Mouse (Mus musculus): ENCODE data around the gene Amn. TPM values are rescaled to one million over a fixed set of nuclear protein-coding genes. Genes with fewer than 3 reads are reported as not detected.

The Amn gene
- polyA plus RNA-seq, 1 experiment from 2014 or later, result not detected

DNA sequence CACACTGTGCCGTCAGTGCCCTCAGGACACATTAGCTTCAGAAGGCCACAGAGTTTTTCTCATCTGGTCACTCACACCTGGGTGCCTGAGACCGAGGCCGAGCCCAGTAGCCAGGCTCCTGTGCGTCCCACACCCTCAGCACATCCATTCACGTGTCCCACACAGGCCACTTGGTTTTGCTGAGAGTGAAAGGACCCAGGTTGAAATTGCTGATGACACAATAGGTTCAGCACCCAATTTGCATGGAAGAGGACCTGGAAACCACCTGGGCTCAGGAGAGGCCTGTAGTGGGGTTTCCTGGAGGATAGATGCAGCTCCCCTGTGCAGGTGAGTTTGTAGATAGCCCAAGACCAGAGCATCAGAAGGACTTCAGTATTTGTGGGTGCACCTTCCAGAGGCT, 32.5 kb upstream of the Amn start:
- ATAC-seq (ENCODE audit: insufficient read depth, low FRiP score, low TSS enrichment), result no peak
- H3K36me3 ChIP-seq (ENCODE audit: control insufficient read depth, insufficient read depth, low read length), result peaks cover 4% of the 10 kb centered on the region; the same call in 1 of the 2 replicates

DNA sequence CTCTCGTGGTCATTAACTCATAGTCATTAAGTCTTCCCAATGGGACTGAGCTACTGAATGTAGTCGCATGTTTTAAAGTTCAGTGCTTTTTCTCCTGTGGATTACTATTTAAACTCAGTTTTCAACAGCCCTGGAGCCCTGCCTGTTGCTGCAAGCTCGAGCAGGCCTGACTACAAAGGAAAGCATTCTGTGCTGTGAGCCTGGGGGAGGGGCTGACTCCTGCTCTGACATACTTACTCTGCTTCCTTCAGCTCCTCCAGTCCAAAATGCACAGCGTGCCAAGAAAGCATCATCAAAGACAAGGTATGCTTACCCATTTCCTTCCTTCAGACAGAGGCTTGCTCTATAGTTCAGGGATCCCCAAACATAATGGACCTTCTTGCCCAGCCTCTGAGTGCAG, 32.1 kb upstream of the Amn start:
- Histone ChIP-seq H3K4me2 (ENCODE audit: low read depth) (no peak overlapping the region), H3K4me3 (ENCODE audit: low read depth, low read length) (no peak overlapping the region), H3K9ac (ENCODE audit: low read length) (no peak overlapping the region), H3K27me3 (ENCODE audit: control insufficient read depth, insufficient read depth, low read length) (no peaks in the 10 kb centered on the region), H3K27ac (ENCODE audit: low read depth, low read length) (no peak overlapping the region), H3K36me3 (ENCODE audit: control insufficient read depth, insufficient read depth, low read length) (peaks cover 4% of the 10 kb centered on the region; the same call in 1 of the 2 replicates), H3K9me3 (ENCODE audit: control insufficient read depth, low read length) (no peaks in the 10 kb centered on the region), H3K4me1 (ENCODE audit: control insufficient read depth, insufficient read depth, low read length) (no peaks in the 10 kb centered on the region)
- DNase-seq (ENCODE audit: low spot score), result no peak
- no peak for ATAC-seq (ENCODE audit: insufficient read depth, low FRiP score, low TSS enrichment)
- WGBS, result 69% methylated on average over 4 of the region's 4 CpGs

More for the DNA sequence above, 32.5 kb upstream of the Amn start:
- Histone ChIP-seq H3K27me3 (ENCODE audit: control insufficient read depth, insufficient read depth, low read length) (no peaks in the 10 kb centered on the region), H3K9ac (ENCODE audit: low read length) (no peak overlapping the region), H3K4me3 (ENCODE audit: low read depth, low read length) (no peak overlapping the region), H3K4me1 (ENCODE audit: control insufficient read depth, insufficient read depth, low read length) (no peaks in the 10 kb centered on the region), H3K4me2 (ENCODE audit: low read depth) (no peak overlapping the region), H3K9me3 (ENCODE audit: control insufficient read depth, low read length) (no peaks in the 10 kb centered on the region), H3K27ac (ENCODE audit: low read depth, low read length) (no peak overlapping the region)
- WGBS, result 86% methylated on average over 5 of the region's 5 CpGs
- no peak for DNase-seq (ENCODE audit: low spot score)

- Histone ChIP-seq H3K9ac (ENCODE audit: low read length) (no peak overlapping the region), H3K4me1 (ENCODE audit: control insufficient read depth, insufficient read depth, low read length) (no peaks in the 10 kb centered on the region), H3K27me3 (ENCODE audit: control insufficient read depth, insufficient read depth, low read length) (no peaks in the 10 kb centered on the region), H3K4me2 (ENCODE audit: low read depth) (no peak overlapping the region), H3K27ac (ENCODE audit: low read depth, low read length) (no peak overlapping the region), H3K36me3 (ENCODE audit: control insufficient read depth, insufficient read depth, low read length) (peaks cover 4% of the 10 kb centered on the region; the same call in 1 of the 2 replicates), H3K4me3 (ENCODE audit: low read depth, low read length) (no peak overlapping the region), H3K9me3 (ENCODE audit: control insufficient read depth, low read length) (no peaks in the 10 kb centered on the region)
- no peak for ATAC-seq (ENCODE audit: insufficient read depth, low FRiP score, low TSS enrichment)
- WGBS, result 93% methylated on average over 10 of the region's 10 CpGs
- no peak for DNase-seq (ENCODE audit: low spot score)
These were observed 31.0 kb upstream of the Amn start for GRCm38 (mm10) chr12:111239930-111240329.

DNA sequence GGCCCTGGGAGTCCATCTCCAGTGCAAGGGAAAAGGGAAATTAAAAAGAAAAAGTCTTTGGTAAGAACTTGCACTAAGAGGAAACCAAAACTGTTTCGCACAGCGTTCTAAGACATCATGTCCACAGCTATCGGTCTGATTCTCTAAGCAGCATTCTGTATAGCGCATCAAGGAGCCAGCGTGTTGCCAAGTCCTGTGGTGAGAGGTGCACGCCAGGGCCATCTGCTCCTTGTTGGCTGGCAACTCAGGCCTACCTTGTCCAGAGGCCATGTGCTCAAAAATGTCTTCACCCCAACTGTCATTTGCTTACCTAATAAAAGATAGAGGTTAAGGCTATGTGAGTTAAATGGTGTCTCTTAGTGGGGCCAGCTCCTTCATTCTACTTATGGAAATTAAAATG, 29.0 kb upstream of the Amn start:
- Histone ChIP-seq H3K27ac (ENCODE audit: low read depth, low read length) (no peak overlapping the region), H3K36me3 (ENCODE audit: control insufficient read depth, insufficient read depth, low read length) (peaks cover 4% of the 10 kb centered on the region; the same call in 1 of the 2 replicates), H3K4me1 (ENCODE audit: control insufficient read depth, insufficient read depth, low read length) (no peaks in the 10 kb centered on the region), H3K9me3 (ENCODE audit: control insufficient read depth, low read length) (no peaks in the 10 kb centered on the region), H3K27me3 (ENCODE audit: control insufficient read depth, insufficient read depth, low read length) (no peaks in the 10 kb centered on the region), H3K9ac (ENCODE audit: low read length) (no peak overlapping the region), H3K4me3 (ENCODE audit: low read depth, low read length) (no peak overlapping the region), H3K4me2 (ENCODE audit: low read depth) (no peak overlapping the region)
- 93% methylated on average over 6 of the region's 6 CpGs for WGBS
- DNase-seq (ENCODE audit: low spot score), result no peak
- no peak for ATAC-seq (ENCODE audit: insufficient read depth, low FRiP score, low TSS enrichment)

DNA sequence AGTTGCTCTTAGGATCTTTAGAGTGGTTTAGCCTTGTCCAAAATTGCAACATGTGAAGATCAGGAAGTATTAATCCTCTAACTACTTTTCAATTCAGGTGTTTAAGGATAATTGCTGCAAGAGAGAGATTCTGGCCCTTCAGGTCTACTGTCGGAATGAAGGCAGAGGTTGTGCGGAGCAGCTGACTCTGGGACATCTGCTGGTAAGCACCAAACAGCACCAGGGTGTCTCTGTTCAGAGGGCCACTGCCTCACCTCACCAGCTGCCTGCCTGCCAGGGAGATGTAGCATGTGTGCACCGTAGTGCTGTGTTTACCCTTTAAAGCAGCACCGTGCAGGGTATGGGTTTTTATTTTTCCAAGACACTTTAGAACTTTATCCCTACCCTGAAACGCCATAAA, 28.5 kb upstream of the Amn start:
- no peak overlapping the region for H3K27ac ChIP-seq (ENCODE audit: low read depth, low read length)
- H3K4me3 ChIP-seq (ENCODE audit: low read depth, low read length), result no peak overlapping the region
- H3K27me3 ChIP-seq (ENCODE audit: control insufficient read depth, insufficient read depth, low read length), result no peaks in the 10 kb centered on the region
- H3K4me2 ChIP-seq (ENCODE audit: low read depth), result no peak overlapping the region
- no peak overlapping the region for H3K9ac ChIP-seq (ENCODE audit: low read length)
- no peak for ATAC-seq (ENCODE audit: insufficient read depth, low FRiP score, low TSS enrichment)
- no peaks in the 10 kb centered on the region for H3K4me1 ChIP-seq (ENCODE audit: control insufficient read depth, insufficient read depth, low read length)
- peaks cover 4% of the 10 kb centered on the region; the same call in 1 of the 2 replicates for H3K36me3 ChIP-seq (ENCODE audit: control insufficient read depth, insufficient read depth, low read length)
- 86% methylated on average over 5 of the region's 5 CpGs for WGBS
- H3K9me3 ChIP-seq (ENCODE audit: control insufficient read depth, low read length), result no peaks in the 10 kb centered on the region
- no peak for DNase-seq (ENCODE audit: low spot score)

GRCm38 (mm10) chr12:111243733-111244132, 27.2 kb upstream of the Amn start:
- no peaks in the 10 kb centered on the region for H3K4me1 ChIP-seq (ENCODE audit: control insufficient read depth, insufficient read depth, low read length)
- H3K9ac ChIP-seq (ENCODE audit: low read length), result no peak overlapping the region
- no peak overlapping the region for H3K27ac ChIP-seq (ENCODE audit: low read depth, low read length)
- no peaks in the 10 kb centered on the region for H3K9me3 ChIP-seq (ENCODE audit: control insufficient read depth, low read length)
- 96% methylated on average over 12 of the region's 12 CpGs for WGBS
- no peaks in the 10 kb centered on the region for H3K27me3 ChIP-seq (ENCODE audit: control insufficient read depth, insufficient read depth, low read length)
- ATAC-seq (ENCODE audit: insufficient read depth, low FRiP score, low TSS enrichment) (no peak), DNase-seq (ENCODE audit: low spot score) (no peak)
- no peak overlapping the region for H3K4me2 ChIP-seq (ENCODE audit: low read depth)
- H3K4me3 ChIP-seq (ENCODE audit: low read depth, low read length), result no peak overlapping the region
- H3K36me3 ChIP-seq (ENCODE audit: control insufficient read depth, insufficient read depth, low read length), result peaks cover 4% of the 10 kb centered on the region; the same call in 1 of the 2 replicates

DNA sequence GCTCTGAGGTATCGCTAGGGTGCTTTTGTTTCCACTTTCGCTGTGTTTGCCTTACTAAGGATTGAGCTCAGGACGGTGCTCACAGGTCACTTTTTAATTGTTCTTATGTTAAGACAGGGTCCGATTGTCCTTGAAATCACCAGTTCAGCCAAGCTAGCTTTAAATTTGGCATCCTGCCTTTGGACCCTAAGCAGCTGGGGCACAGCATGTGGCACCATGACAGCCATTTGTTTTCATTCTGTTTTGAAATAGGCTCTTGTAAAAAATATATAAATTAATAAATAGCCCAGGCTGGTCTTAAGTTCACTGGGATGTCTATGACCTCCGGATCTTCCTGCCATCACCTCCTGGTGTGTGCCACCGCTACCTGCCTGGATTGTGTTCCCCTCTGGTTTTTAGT, 25.8 kb upstream of the Amn start:
- Histone ChIP-seq H3K4me3 (ENCODE audit: low read depth, low read length) (no peak overlapping the region), H3K9ac (ENCODE audit: low read length) (no peak overlapping the region), H3K27me3 (ENCODE audit: control insufficient read depth, insufficient read depth, low read length) (no peaks in the 10 kb centered on the region), H3K36me3 (ENCODE audit: control insufficient read depth, insufficient read depth, low read length) (peaks cover 4% of the 10 kb centered on the region; the same call in 1 of the 2 replicates), H3K4me1 (ENCODE audit: control insufficient read depth, insufficient read depth, low read length) (no peaks in the 10 kb centered on the region), H3K9me3 (ENCODE audit: control insufficient read depth, low read length) (no peaks in the 10 kb centered on the region), H3K4me2 (ENCODE audit: low read depth) (no peak overlapping the region), H3K27ac (ENCODE audit: low read depth, low read length) (no peak overlapping the region)
- ATAC-seq (ENCODE audit: insufficient read depth, low FRiP score, low TSS enrichment), result no peak
- WGBS, result 86% methylated on average over 6 of the region's 6 CpGs
- DNase-seq (ENCODE audit: low spot score), result no peak

- H3K27me3 ChIP-seq (ENCODE audit: control insufficient read depth, insufficient read depth, low read length), result no peaks in the 10 kb centered on the region
- no peak overlapping the region for H3K27ac ChIP-seq (ENCODE audit: low read depth, low read length)
- 91% methylated on average over 9 of the region's 9 CpGs for WGBS
- peaks cover 4% of the 10 kb centered on the region; the same call in 1 of the 2 replicates for H3K36me3 ChIP-seq (ENCODE audit: control insufficient read depth, insufficient read depth, low read length)
- DNase-seq (ENCODE audit: low spot score) (no peak), ATAC-seq (ENCODE audit: insufficient read depth, low FRiP score, low TSS enrichment) (no peak)
- no peak overlapping the region for H3K9ac ChIP-seq (ENCODE audit: low read length)
- H3K4me3 ChIP-seq (ENCODE audit: low read depth, low read length), result no peak overlapping the region
- no peaks in the 10 kb centered on the region for H3K4me1 ChIP-seq (ENCODE audit: control insufficient read depth, insufficient read depth, low read length)
- H3K9me3 ChIP-seq (ENCODE audit: control insufficient read depth, low read length), result no peaks in the 10 kb centered on the region
- H3K4me2 ChIP-seq (ENCODE audit: low read depth), result no peak overlapping the region
These were observed 24.0 kb upstream of the Amn start for GRCm38 (mm10) chr12:111246808-111247464.

DNA sequence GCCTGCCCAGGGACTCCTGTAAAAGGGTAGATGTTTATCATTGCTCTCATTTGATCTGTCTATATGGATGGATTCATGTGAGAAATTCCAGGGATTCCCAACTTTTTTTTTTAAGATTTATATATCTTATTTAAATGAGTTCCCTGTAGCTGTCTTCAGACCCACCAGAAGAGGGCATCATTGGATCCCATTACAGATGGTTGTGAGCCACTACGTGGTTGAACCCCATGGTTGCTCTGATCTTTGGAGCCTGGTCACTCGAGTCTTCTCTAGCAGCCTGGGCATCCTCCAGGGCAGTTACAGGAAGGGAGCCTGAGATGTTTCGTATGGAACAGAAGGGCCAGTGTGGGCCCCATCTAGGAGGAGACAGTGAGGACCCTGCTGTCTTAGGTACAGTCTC, 21.8 kb upstream of the Amn start:
- Histone ChIP-seq H3K27me3 (ENCODE audit: control insufficient read depth, insufficient read depth, low read length) (no peaks in the 10 kb centered on the region), H3K36me3 (ENCODE audit: control insufficient read depth, insufficient read depth, low read length) (no peaks in the 10 kb centered on the region; the same call in 1 of the 2 replicates), H3K27ac (ENCODE audit: low read depth, low read length) (no peak overlapping the region), H3K4me2 (ENCODE audit: low read depth) (no peak overlapping the region), H3K4me3 (ENCODE audit: low read depth, low read length) (no peak overlapping the region), H3K4me1 (ENCODE audit: control insufficient read depth, insufficient read depth, low read length) (no peaks in the 10 kb centered on the region), H3K9ac (ENCODE audit: low read length) (no peak overlapping the region), H3K9me3 (ENCODE audit: control insufficient read depth, low read length) (no peaks in the 10 kb centered on the region)
- no peak for ATAC-seq (ENCODE audit: insufficient read depth, low FRiP score, low TSS enrichment)
- WGBS, result 73% methylated on average over 3 of the region's 3 CpGs
- no peak for DNase-seq (ENCODE audit: low spot score)
